Mouse (Mus musculus): ENCODE measurements around the gene Scd3.
"Not testable (repeated sequence)": the region's sequence is repeated elsewhere in the genome, so short reads cannot be mapped to it uniquely, and the experiment has no call there.

Gene Scd3

GRCm38 (mm10) chr19:44273711-44274110, 70.6 kb downstream of the Scd3 start:
- DNase-seq (ENCODE audit: low read depth, low spot score): no peak

- no peak for DNase-seq (ENCODE audit: low read depth, low spot score)
Observed at GRCm38 (mm10) chr19:44274452-44274851, 71.4 kb downstream of the Scd3 start.

- DNase-seq (ENCODE audit: low read depth, low spot score): no peak
Observed at GRCm38 (mm10) chr19:44275418-44275817, 72.3 kb downstream of the Scd3 start.

GRCm38 (mm10) chr19:44276861-44277260, 73.8 kb downstream of the Scd3 start:
- DNase-seq (ENCODE audit: low read depth, low spot score): no peak

DNA sequence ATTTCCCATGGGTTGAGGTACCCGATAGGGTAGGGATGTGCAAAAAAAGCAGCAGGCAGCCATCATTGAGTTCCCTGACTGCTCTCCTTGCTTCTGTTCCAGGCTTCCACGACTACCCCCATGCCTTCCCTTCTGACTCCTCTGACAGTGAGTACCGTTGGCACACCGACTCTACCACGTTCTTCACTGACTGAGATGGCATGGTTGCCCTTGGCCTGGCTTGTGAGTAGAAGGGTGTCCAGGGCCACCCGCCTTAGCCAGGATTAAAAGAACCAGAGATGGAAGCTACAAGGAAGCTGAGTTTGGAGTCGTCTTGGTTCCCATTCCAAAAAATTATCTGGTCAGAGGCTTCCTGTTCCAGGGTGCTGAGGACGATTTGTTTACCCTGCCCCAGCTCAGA, 74.9 kb downstream of the Scd3 start:
- DNase-seq (ENCODE audit: low read depth, low spot score): no peak

GRCm38 (mm10) chr19:44280755-44281154, 77.7 kb downstream of the Scd3 start:
- no peak for DNase-seq (ENCODE audit: low read depth, low spot score)

DNA sequence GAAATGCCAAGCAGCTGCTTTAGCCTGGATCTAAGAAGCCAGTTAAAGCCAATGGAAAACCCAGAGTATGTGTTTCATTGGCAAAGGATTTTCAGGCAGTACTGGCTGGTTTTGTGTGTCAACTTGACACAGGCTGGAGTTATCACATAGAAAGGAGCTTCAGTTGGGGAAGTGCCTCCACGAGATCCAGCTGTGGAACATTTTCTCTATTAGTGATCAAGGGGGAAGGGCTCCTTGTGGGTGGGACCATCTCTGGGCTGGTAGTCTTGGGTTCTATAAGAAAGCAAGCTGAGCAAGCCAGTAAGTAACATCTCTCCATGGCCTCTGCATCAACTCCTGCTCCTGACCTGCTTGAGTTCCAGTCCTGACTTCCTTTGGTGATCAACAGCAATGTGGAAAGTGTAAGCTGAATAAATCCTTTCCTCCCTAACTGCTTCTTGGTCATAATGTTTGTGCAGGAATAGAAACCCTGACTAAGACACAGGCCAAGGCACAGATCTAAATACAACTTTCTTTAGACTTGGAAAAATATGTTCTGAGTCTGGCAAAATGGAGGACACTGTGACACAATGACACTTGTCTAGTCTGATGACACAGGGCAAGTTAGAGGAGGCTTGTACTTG, 78.9 kb downstream of the Scd3 start:
- DNase-seq (ENCODE audit: low read depth, low spot score): not testable (repeated sequence)

- no peak for DNase-seq (ENCODE audit: low read depth, low spot score)
Observed at GRCm38 (mm10) chr19:44282534-44283156, 79.6 kb downstream of the Scd3 start.

DNA sequence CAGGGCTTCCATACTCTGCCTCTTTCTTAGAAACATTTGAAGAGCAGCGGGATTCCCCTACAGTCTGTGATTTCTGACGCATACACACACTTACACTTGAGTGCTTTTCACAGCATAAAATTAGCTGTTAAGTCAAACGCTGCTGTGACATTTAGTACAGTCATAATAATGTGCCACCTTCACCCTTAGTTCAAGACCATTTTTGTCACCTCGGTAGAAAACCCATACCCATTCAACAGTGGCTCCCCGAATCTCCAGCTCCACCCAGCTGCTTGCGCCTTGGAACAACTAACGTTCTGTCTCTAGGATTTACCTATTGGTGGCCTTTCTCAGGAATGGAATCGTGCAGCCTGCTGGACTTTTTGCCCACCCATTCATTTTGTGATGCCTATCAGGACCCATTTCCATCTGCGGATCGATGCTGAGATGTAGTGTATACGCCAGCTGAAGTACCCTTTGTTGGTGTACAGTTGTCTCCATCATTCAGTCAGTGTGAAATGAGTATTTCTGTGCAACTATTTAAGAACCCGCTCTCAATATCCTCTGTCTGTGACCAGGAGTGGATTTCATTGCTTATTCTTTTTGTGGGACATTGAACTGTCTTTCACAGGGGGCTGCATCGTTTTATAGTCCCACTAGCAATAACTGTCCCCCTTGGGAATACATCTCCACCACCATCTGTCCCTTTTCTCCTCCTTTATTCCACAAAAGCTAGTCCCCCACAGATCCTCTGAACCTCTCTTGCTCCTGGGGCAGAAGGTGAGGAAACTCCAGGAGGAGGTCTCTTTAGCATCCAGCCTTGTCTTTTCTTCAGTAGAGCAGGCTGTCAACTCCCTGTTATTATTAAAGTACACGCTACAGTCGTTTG, 80.3 kb downstream of the Scd3 start:
- DNase-seq (ENCODE audit: low read depth, low spot score): no peak

GRCm38 (mm10) chr19:44284025-44284695, 81.1 kb downstream of the Scd3 start:
- peak; percentile 78 for DNase-seq (ENCODE audit: low read depth, low spot score)

DNA sequence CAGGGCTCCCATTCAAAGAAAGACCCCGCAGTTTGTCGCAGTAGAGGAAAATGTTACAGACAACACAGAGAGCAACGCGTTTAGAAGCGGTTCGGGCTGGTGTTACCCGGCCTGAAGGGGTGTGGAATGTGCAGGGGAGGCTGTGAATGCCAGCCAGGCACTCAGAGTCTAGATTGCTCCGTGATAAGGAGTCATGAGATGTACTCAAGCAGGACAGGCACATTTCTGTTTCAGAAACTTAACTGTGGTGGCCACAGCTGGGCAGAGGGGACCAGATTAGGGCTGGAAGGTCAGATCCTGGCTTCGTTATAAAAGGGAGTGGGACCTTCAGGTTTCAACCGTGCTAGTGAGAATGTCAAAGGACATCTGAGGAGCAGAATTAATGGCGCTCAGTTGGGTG, 81.7 kb downstream of the Scd3 start:
- no peak for DNase-seq (ENCODE audit: low read depth, low spot score)

DNA sequence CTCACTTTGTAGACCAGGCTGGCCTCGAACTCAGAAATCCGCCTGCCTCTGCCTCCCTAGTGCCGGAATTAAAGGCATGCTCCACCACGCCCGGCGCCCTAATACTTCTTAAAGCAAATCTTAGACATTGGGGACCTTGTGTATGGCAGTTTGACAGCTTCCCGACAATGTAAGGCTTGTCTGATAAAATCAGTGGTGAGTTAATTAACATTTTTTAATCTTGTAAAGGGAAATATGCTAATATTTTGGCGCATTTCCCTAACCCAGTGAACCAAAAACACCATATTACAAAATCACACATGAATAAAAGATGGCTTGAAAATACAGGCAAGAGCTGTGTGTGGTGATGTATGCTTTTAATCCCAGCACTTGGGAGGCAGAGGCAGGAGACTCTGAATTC, 82.5 kb downstream of the Scd3 start:
- DNase-seq (ENCODE audit: low read depth, low spot score): no peak

GRCm38 (mm10) chr19:44286109-44286508, 83.0 kb downstream of the Scd3 start:
- no peak for DNase-seq (ENCODE audit: low read depth, low spot score)

- DNase-seq (ENCODE audit: low read depth, low spot score): no peak
Observed at GRCm38 (mm10) chr19:44287415-44288110, 84.5 kb downstream of the Scd3 start.

DNA sequence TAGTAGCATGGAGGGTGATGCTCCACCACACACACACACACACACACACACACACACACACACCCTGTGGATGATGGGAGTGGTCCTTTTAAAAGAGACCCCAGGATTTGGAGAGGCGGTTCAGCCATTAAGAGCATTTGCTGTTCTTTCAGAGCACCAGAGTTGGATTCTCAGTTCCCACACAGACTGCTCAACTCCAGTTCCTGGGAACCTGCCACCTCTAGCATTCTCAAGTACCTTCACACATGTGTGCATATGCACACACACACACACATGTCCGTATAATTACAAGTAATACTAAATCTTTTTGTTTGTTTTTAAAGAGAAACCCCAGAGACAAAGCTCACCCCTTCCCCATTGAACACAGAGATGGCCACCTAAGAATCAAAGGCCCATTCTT, 89.0 kb downstream of the Scd3 start:
- DNase-seq (ENCODE audit: low read depth, low spot score): no peak

DNA sequence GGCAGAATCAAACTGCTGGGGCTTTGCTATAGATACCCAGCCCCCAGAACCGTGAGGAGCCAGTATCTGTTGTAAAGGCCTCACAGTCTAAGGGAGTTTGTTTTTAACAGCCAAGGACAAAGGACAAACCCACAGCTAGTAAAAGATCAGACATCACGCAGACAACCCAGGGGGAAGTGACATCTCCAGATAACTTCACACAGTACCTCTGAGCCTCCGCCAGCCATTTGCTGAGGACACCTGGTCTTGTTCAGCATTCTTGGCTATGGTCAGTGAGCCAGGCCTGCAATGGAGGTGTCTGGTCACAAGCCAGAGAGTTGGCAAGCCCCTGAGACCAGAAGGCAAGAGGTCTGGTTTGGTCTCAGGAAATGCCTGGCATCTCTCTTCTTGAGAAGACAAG, 89.4 kb downstream of the Scd3 start:
- DNase-seq (ENCODE audit: low read depth, low spot score): no peak

DNA sequence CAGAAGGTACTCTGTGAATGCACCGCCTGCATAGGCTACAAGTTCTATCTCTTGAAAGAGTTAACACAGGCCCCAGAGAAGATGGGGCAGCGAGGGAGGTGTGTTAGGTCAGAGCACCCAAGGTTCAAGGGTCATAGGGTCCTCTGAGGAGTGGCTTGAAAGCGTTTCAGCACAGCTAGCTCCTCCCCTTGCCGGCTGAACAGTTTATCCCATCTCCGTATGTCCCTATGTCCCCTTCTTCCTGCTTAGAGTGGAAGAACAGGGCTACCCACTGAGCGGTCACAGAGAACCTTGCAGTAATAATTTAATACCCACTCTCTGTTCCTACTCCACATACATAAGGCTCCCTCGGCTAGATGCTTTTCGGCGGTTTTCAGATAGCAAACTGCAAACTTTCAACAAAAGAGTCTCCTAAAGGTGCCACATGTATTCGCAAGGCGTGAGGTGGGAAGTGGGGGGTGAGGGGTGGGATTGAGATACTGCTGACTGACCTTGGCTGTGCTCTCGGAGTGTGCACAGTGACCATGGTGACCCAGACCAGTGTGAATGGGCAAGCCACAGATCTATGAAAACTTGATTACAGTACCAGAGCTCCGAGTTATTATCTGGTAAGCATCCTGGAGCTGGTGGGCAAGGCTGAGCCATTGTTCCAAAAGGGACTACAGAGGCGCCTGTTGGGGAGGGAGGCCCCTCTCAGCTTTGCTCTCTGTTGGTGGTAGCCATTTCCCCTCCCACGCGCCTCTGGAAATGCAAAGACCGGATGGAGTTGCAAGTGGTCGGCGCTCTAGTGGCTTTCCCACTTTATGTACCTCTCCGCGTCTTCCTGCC, 90.1 kb downstream of the Scd3 start, which contains the start of gene Scd2:
TSS of gene Scd2 (plus strand) at position 734 of the 828 bp plus-strand sequence.
- no peak for DNase-seq (ENCODE audit: low read depth, low spot score)
